Mouse (Mus musculus) hindbrain, embryonic 16.5 days (tissue): ENCODE measurements around the gene Kazn. TPM values are rescaled to one million over a fixed set of nuclear protein-coding genes. Genes with fewer than 3 reads are reported as not detected.

ENCODE experiments used
- ATAC-seq: fragments of 200-750 bp; cut with Nextera tagmentation; 2 replicates; pipeline ENCODE4 v1.8.0; 2017; ENCODE audit warnings: moderate TSS enrichment, moderate library complexity
- H3K27ac ChIP-seq: fragments of 300-500 bp; sonication (generic); 2 replicates; pipeline ENCODE4 v1.5.1; 2014; ENCODE audit warnings: low read depth, mild to moderate bottlenecking, control low read depth, low read length, moderate library complexity
- H3K27me3 ChIP-seq: fragments of 300-500 bp; sonication (generic); replicated peaks from 2 replicates; pipeline ENCODE4 v1.6.1; 2014; ENCODE audit warnings: low read length; ENCODE audit not compliant: control insufficient read depth, insufficient read depth
- H3K36me3 ChIP-seq: fragments of 300-500 bp; sonication (generic); 2 replicates; pipeline ENCODE4 v1.6.1; 2014; ENCODE audit warnings: mild to moderate bottlenecking, low read length, moderate library complexity, mixed read lengths; ENCODE audit not compliant: control insufficient read depth, insufficient read depth
- H3K4me1 ChIP-seq: fragments of 300-500 bp; sonication (generic); 2 replicates; pipeline ENCODE4 v1.6.1; 2014; ENCODE audit warnings: low read depth, low read length; ENCODE audit not compliant: control insufficient read depth, insufficient read depth
- H3K4me2 ChIP-seq: fragments of 300-500 bp; sonication (generic); 2 replicates; pipeline ENCODE4 v1.6.1; 2014; ENCODE audit warnings: mild to moderate bottlenecking, low read length, control low read depth, moderate library complexity
- H3K4me3 ChIP-seq: fragments of 300-500 bp; sonication (generic); 2 replicates; pipeline ENCODE4 v1.5.1; 2014; ENCODE audit warnings: mild to moderate bottlenecking, low read length, control low read depth, moderate library complexity
- H3K9ac ChIP-seq: fragments of 300-500 bp; sonication (generic); 2 replicates; pipeline ENCODE4 v1.6.1; 2014; ENCODE audit warnings: low read depth, mild to moderate bottlenecking, control low read depth, low read length, moderate library complexity
- H3K9me3 ChIP-seq: fragments of 300-500 bp; sonication (generic); 2 replicates; pipeline ENCODE4 v1.6.1; 2014; ENCODE audit warnings: mild to moderate bottlenecking, low read length, moderate library complexity; ENCODE audit not compliant: control insufficient read depth
- WGBS: fragments of 180-500 bp; shearing (Covaris S2); extraction: QIAGEN DNeasy Blood & Tissue Kit; methylation state at CpG from one replicate; pipeline ENCODE4 v1.1.7; 2014; 5-methylcytosine and 5-hydroxymethylcytosine counted together
- polyA plus RNA-seq: library from polyadenylated mRNA; unstranded; fragments of >200 nt; fragmentation: Nextera tagmentation; extraction: Ambion mirVana; gene quantifications from 2 replicates; pipeline ENCODE4 v1.2.1, GENCODE M21; 2015

Gene Kazn
- polyA plus RNA-seq, 1 experiment from 2014 or later: 26.4 TPM

GRCm38 (mm10) chr4:142136766-142137503 is 102.3 kb downstream of the Kazn start:
- Histone ChIP-seq H3K9ac (no peak overlapping the region), H3K36me3 (no peaks in the 10 kb centered on the region), H3K4me1 (no peaks in the 10 kb centered on the region; the same call in 1 of the 2 replicates), H3K9me3 (no peaks in the 10 kb centered on the region), H3K4me2 (no peak overlapping the region), H3K27me3 (no peaks in the 10 kb centered on the region), H3K4me3 (no peak overlapping the region), H3K27ac (no peak overlapping the region)
- 77% methylated on average over 10 of the region's 10 CpGs for WGBS
- no peak for ATAC-seq

DNA sequence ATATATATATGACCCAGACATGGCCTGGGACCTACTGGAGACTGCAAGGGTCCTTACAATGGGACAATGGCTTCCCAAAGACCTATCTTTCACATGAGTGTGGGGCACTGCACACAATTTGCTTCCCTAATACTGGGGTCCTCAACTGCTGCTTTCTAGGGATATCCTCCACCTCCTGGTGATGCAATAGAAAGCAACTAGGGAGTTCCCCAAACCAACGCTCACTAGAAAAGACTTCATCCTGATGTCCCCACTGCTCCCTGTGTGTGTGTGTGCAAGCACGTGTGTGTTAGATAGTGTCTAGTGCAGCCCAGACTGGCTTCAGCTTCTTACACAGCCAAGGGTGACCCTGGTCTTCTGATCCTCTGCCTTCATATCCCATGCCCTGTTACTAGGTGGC is 103.7 kb downstream of the Kazn start:
- ATAC-seq: no peak
- no peak overlapping the region for H3K4me3 ChIP-seq
- no peaks in the 10 kb centered on the region for H3K9me3 ChIP-seq
- H3K4me1 ChIP-seq: no peaks in the 10 kb centered on the region; the same call in 1 of the 2 replicates
- no peak overlapping the region for H3K4me2 ChIP-seq
- WGBS: 93% methylated on average over 2 of the region's 2 CpGs
- no peaks in the 10 kb centered on the region for H3K36me3 ChIP-seq
- H3K27me3 ChIP-seq: no peaks in the 10 kb centered on the region
- no peak overlapping the region for H3K9ac ChIP-seq
- no peak overlapping the region for H3K27ac ChIP-seq

- no peak for ATAC-seq
- Histone ChIP-seq H3K4me3 (no peak overlapping the region), H3K4me2 (no peak overlapping the region), H3K4me1 (no peaks in the 10 kb centered on the region), H3K27ac (no peak overlapping the region), H3K36me3 (no peaks in the 10 kb centered on the region), H3K9ac (no peak overlapping the region), H3K9me3 (no peaks in the 10 kb centered on the region), H3K27me3 (no peaks in the 10 kb centered on the region)
- WGBS: 46% methylated on average over 5 of the region's 5 CpGs
These were observed 109.0 kb downstream of the Kazn start for GRCm38 (mm10) chr4:142130162-142130561.

DNA sequence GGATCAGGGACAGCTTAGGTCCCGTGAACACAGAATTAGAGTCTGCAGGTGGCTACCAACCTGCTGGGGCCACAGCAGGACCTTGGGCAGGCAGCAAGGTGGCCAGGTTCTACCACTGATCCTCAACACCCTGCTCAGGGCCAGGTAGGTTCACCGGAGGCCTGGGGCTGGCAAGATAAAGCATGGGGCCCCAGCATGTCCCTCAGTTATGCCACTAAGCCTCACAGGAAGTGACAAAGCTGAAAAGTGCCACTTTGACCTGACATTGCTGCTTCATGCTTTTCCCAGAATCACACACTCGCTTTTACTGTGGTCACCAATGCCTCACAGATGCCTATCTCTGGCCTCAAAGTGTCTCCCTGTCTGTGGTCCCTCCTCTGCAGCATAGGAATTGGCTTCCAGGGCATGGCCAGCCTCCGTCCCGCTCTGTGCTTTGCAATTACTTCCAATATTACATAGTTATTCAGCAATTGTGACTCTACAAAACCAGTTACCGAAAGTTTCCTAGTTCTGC is 111.9 kb downstream of the Kazn start:
- no peak overlapping the region for H3K4me3 ChIP-seq
- H3K4me1 ChIP-seq: no peaks in the 10 kb centered on the region
- H3K27ac ChIP-seq: no peak overlapping the region
- no peaks in the 10 kb centered on the region for H3K9me3 ChIP-seq
- H3K9ac ChIP-seq: no peak overlapping the region
- H3K36me3 ChIP-seq: no peaks in the 10 kb centered on the region
- no peak overlapping the region for H3K4me2 ChIP-seq
- ATAC-seq: no peak
- no peaks in the 10 kb centered on the region for H3K27me3 ChIP-seq
- WGBS: 93% methylated on average over 6 of the region's 6 CpGs

DNA sequence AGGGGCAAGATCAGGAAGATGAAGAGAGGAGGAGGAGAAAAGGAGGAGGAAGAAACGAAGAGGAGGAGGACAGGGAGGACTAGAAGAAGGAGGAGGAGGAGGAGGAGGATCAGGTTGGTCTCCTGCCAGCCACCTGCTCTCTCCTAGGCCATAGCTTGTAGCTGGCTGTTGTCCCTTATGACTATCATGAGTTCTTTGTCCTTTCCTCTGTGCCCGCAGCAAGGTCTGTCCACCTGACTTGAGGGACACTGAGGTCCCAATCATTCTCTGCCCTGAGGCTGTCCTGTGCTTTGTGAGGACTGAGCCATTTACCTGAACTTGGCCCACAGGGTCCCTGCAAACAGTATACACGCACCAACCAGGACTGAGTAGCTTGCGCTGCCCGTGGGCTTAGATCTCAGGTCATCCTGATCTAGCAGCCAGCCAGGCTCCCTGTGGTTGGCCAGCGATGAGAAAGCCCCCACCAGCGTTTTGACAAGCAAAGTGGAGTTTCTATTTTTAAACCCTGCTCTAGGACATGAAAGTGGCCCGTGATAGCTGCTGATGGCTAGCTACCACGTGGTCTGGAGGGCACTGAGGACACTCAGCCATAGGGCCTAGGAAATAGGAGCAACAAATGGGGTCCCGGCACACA is 112.4 kb downstream of the Kazn start:
- H3K9me3 ChIP-seq: no peaks in the 10 kb centered on the region
- no peak overlapping the region for H3K27ac ChIP-seq
- 74% methylated on average over 10 of the region's 10 CpGs for WGBS
- no peaks in the 10 kb centered on the region for H3K27me3 ChIP-seq
- no peaks in the 10 kb centered on the region for H3K36me3 ChIP-seq
- no peak overlapping the region for H3K4me3 ChIP-seq
- no peak overlapping the region for H3K4me2 ChIP-seq
- no peaks in the 10 kb centered on the region for H3K4me1 ChIP-seq
- ATAC-seq: peak; percentile 17; the same call in 1 of the 2 replicates
- no peak overlapping the region for H3K9ac ChIP-seq

DNA sequence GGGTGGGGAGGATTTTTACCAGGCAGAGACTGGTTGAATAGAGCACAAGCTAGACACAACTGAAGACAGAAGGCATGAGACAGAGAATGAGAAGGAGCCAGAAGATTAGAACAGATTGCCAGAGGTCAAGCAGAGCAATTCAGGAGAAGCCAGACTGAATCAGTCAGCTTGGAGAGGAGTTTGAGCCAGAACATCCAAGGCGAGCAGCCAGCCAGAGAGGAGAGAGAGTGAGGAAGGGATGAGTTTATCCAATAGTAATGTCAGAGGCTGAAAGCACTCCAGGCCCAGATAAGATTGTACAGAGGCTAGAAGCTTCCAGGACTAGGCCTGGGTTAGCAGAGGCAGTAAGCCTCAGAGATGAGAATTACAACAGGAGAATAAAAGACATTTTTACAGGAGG is 118.0 kb downstream of the Kazn start:
- H3K27me3 ChIP-seq: no peaks in the 10 kb centered on the region
- no peak for ATAC-seq
- no peaks in the 10 kb centered on the region for H3K9me3 ChIP-seq
- H3K4me2 ChIP-seq: no peak overlapping the region
- H3K36me3 ChIP-seq: no peaks in the 10 kb centered on the region
- H3K27ac ChIP-seq: no peak overlapping the region
- no peaks in the 10 kb centered on the region for H3K4me1 ChIP-seq
- H3K9ac ChIP-seq: no peak overlapping the region
- no peak overlapping the region for H3K4me3 ChIP-seq
- 40% methylated on average over 1 of the region's 1 CpGs for WGBS

- Histone ChIP-seq H3K9ac (no peak overlapping the region), H3K4me3 (no peak overlapping the region), H3K4me2 (no peak overlapping the region), H3K27ac (no peak overlapping the region), H3K9me3 (no peaks in the 10 kb centered on the region), H3K27me3 (no peaks in the 10 kb centered on the region), H3K4me1 (no peaks in the 10 kb centered on the region), H3K36me3 (no peaks in the 10 kb centered on the region)
- 72% methylated on average over 7 of the region's 7 CpGs for WGBS
- no peak for ATAC-seq
These were observed 120.7 kb downstream of the Kazn start for GRCm38 (mm10) chr4:142118522-142118921.

- no peaks in the 10 kb centered on the region for H3K4me1 ChIP-seq
- no peaks in the 10 kb centered on the region for H3K9me3 ChIP-seq
- no peak overlapping the region for H3K4me3 ChIP-seq
- no peak overlapping the region for H3K4me2 ChIP-seq
- ATAC-seq: no peak
- H3K36me3 ChIP-seq: no peaks in the 10 kb centered on the region
- 89% methylated on average over 12 of the region's 12 CpGs for WGBS
- no peak overlapping the region for H3K9ac ChIP-seq
- no peak overlapping the region for H3K27ac ChIP-seq
- no peaks in the 10 kb centered on the region for H3K27me3 ChIP-seq
These were observed 121.2 kb downstream of the Kazn start for GRCm38 (mm10) chr4:142117993-142118392.

GRCm38 (mm10) chr4:142113306-142113705 is 125.9 kb downstream of the Kazn start:
- H3K4me2 ChIP-seq: no peak overlapping the region
- H3K27ac ChIP-seq: no peak overlapping the region
- H3K36me3 ChIP-seq: no peaks in the 10 kb centered on the region
- 28% methylated on average over 8 of the region's 8 CpGs for WGBS
- no peaks in the 10 kb centered on the region for H3K27me3 ChIP-seq
- ATAC-seq: peak; percentile 83
- no peaks in the 10 kb centered on the region for H3K4me1 ChIP-seq
- H3K9ac ChIP-seq: no peak overlapping the region
- no peak overlapping the region for H3K4me3 ChIP-seq
- H3K9me3 ChIP-seq: no peaks in the 10 kb centered on the region
